Mouse (Mus musculus): ENCODE measurements at regions not wholly inside any gene's neighbourhood (a gene's known extent, or its start where the extent isn't known, plus 50 kb on each side); places are given as distances from the start of the nearest gene placed in this dataset.
"Not testable (repeated sequence)": the region's sequence is repeated elsewhere in the genome, so short reads cannot be mapped to it uniquely, and the experiment has no call there.

GRCm38 (mm10) chr3:65608385-65608784, 57.6 kb upstream of the Lekr1 start:
- Histone ChIP-seq H3K9me3 (ENCODE audit: control insufficient read depth, low read depth, low read length) (no peaks in the 10 kb centered on the region), H3K27me3 (ENCODE audit: control insufficient read depth, insufficient read depth, low read length) (no peaks in the 10 kb centered on the region), H3K4me1 (ENCODE audit: control insufficient read depth, insufficient read depth, low read length) (0 out of 2 replicates have a peak, but pooled peaks cover 5% of the 10 kb centered on the region), H3K4me2 (replicated peaks; ENCODE audit: low read depth, low read length) (no peak overlapping the region; the same call in 1 of the 2 replicates), H3K27ac (ENCODE audit: low read length) (peak overlapping the region; percentile 56; the same call in 1 of the 2 replicates), H3K36me3 (ENCODE audit: control insufficient read depth, insufficient read depth, low read length) (no peaks in the 10 kb centered on the region), H3K9ac (replicated peaks; ENCODE audit: low read depth, low read length) (no peak overlapping the region), H3K4me3 (ENCODE audit: low read depth, low read length) (no peak overlapping the region)
- WGBS: 31% methylated on average over 5 of the region's 5 CpGs
- peak; percentile 58; the same call in 1 of the 2 replicates for ATAC-seq (ENCODE audit: insufficient number of reproducible peaks, insufficient read depth, low FRiP score, low read depth)

- 56% methylated on average over 3 of the region's 3 CpGs for WGBS
- no peaks in the 10 kb centered on the region for H3K9me3 ChIP-seq (ENCODE audit: control insufficient read depth, low read depth, low read length)
- no peak overlapping the region for H3K4me2 ChIP-seq (replicated peaks; ENCODE audit: low read depth, low read length)
- no peak overlapping the region for H3K9ac ChIP-seq (replicated peaks; ENCODE audit: low read depth, low read length)
- H3K27ac ChIP-seq (ENCODE audit: low read length): no peak overlapping the region; the same call in 1 of the 2 replicates
- H3K4me1 ChIP-seq (ENCODE audit: control insufficient read depth, insufficient read depth, low read length): 0 out of 2 replicates have a peak, but pooled peaks cover 5% of the 10 kb centered on the region
- no peaks in the 10 kb centered on the region for H3K27me3 ChIP-seq (ENCODE audit: control insufficient read depth, insufficient read depth, low read length)
- no peak for ATAC-seq (ENCODE audit: insufficient number of reproducible peaks, insufficient read depth, low FRiP score, low read depth)
- no peaks in the 10 kb centered on the region for H3K36me3 ChIP-seq (ENCODE audit: control insufficient read depth, insufficient read depth, low read length)
- H3K4me3 ChIP-seq (ENCODE audit: low read depth, low read length): no peak overlapping the region
These were observed 54.3 kb upstream of the Lekr1 start for GRCm38 (mm10) chr3:65611712-65612111.

- Histone ChIP-seq H3K36me3 (ENCODE audit: control insufficient read depth, insufficient read depth, low read length) (no peaks in the 10 kb centered on the region), H3K27me3 (ENCODE audit: control insufficient read depth, insufficient read depth, low read length) (no peaks in the 10 kb centered on the region), H3K4me2 (replicated peaks; ENCODE audit: low read depth, low read length) (no peak overlapping the region), H3K4me1 (ENCODE audit: control insufficient read depth, insufficient read depth, low read length) (0 out of 2 replicates have a peak, but pooled peaks cover 5% of the 10 kb centered on the region), H3K9me3 (ENCODE audit: control insufficient read depth, low read depth, low read length) (no peaks in the 10 kb centered on the region), H3K4me3 (ENCODE audit: low read depth, low read length) (no peak overlapping the region), H3K9ac (replicated peaks; ENCODE audit: low read depth, low read length) (no peak overlapping the region), H3K27ac (ENCODE audit: low read length) (peak overlapping the region; percentile 29; the same call in 1 of the 2 replicates)
- ATAC-seq (ENCODE audit: insufficient number of reproducible peaks, insufficient read depth, low FRiP score, low read depth): no peak
- WGBS: 50% methylated on average over 6 of the region's 6 CpGs
These were observed 53.6 kb upstream of the Lekr1 start for GRCm38 (mm10) chr3:65612387-65612786.

DNA sequence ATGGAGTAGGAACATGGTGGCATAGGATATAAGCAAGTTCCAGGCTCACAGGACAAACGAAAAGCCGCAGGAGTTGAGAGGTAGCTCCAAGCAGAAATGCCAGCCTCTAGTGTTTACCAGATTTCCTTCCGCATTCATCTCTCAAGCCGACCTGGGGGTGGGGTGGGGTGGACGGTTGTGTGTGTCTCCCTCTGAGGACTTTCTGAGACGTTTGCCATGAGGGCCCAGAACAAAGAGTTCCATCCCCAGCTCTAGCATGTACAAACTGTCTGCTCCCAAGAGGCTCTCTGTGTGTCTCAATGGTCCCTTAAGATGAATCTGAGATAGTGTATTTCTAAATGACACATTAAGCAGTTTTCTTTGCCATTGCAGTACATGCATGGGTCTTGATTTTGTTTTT, 53.1 kb upstream of the Lekr1 start:
- H3K27me3 ChIP-seq (ENCODE audit: control insufficient read depth, insufficient read depth, low read length): no peaks in the 10 kb centered on the region
- no peak overlapping the region for H3K9ac ChIP-seq (replicated peaks; ENCODE audit: low read depth, low read length)
- H3K9me3 ChIP-seq (ENCODE audit: control insufficient read depth, low read depth, low read length): no peaks in the 10 kb centered on the region
- H3K27ac ChIP-seq (ENCODE audit: low read length): peak overlapping the region; percentile 29; the same call in 1 of the 2 replicates
- no peak for ATAC-seq (ENCODE audit: insufficient number of reproducible peaks, insufficient read depth, low FRiP score, low read depth)
- no peak overlapping the region for H3K4me3 ChIP-seq (ENCODE audit: low read depth, low read length)
- H3K4me1 ChIP-seq (ENCODE audit: control insufficient read depth, insufficient read depth, low read length): 0 out of 2 replicates have a peak, but pooled peaks cover 2% of the 10 kb centered on the region
- 58% methylated on average over 6 of the region's 6 CpGs for WGBS
- H3K4me2 ChIP-seq (replicated peaks; ENCODE audit: low read depth, low read length): no peak overlapping the region
- no peaks in the 10 kb centered on the region for H3K36me3 ChIP-seq (ENCODE audit: control insufficient read depth, insufficient read depth, low read length)

DNA sequence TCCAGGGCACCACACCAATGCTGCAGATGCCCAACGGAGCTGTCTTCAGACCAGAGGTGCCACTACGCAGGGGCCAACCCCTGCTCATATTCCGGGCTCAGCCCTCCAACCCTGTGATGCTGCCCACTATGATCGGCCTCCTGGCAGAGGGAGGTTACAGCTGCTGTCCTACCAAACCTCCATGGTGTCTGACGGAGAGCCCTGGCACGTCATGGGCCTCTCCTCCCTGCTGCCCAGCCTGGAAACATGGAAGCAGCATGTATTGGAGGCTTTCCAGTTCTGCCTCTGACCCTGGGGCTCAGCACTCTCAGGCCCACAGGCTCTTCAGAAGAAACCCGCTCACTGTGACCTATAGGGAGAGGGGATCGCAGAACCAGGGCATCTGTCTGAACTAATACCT, 51.1 kb upstream of the Lekr1 start:
- H3K27me3 ChIP-seq (ENCODE audit: control insufficient read depth, insufficient read depth, low read length); H3K9ac ChIP-seq (replicated peaks; ENCODE audit: low read depth, low read length); ATAC-seq (ENCODE audit: insufficient number of reproducible peaks, insufficient read depth, low FRiP score, low read depth); H3K4me1 ChIP-seq (ENCODE audit: control insufficient read depth, insufficient read depth, low read length); H3K27ac ChIP-seq (ENCODE audit: low read length); H3K36me3 ChIP-seq (ENCODE audit: control insufficient read depth, insufficient read depth, low read length); H3K9me3 ChIP-seq (ENCODE audit: control insufficient read depth, low read depth, low read length); H3K4me2 ChIP-seq (replicated peaks; ENCODE audit: low read depth, low read length); H3K4me3 ChIP-seq (ENCODE audit: low read depth, low read length): not testable (repeated sequence)
- WGBS: 90% methylated on average over 8 of the region's 8 CpGs

Data from stomach, embryonic 14.5 days (tissue).